Mouse (Mus musculus): ENCODE results near the gene Acot6. TPM values are rescaled to one million over a fixed set of nuclear protein-coding genes. Genes with fewer than 3 reads are reported as not detected.

Acot6 gene
- total RNA-seq, 4 experiments from 2014 or later, result 4.1 to 4.9 (median 4.1) TPM

GRCm38 (mm10) chr12:84152352-84153190 is 52.1 kb downstream of the Acot6 start:
- no peak for DNase-seq (ENCODE audit: low spot score in 2 of 2)

GRCm38 (mm10) chr12:84153414-84153813 is 53.0 kb downstream of the Acot6 start:
- DNase-seq (ENCODE audit: low spot score in 2 of 2), result no peak

- no peak for DNase-seq (ENCODE audit: low spot score in 2 of 2)
Observed at GRCm38 (mm10) chr12:84154786-84155522, 54.5 kb downstream of the Acot6 start.

GRCm38 (mm10) chr12:84155523-84155871 is 55.0 kb downstream of the Acot6 start:
- DNase-seq (ENCODE audit: low spot score in 2 of 2), result no peak

- DNase-seq (ENCODE audit: low spot score in 2 of 2), result no peak
Observed at GRCm38 (mm10) chr12:84156210-84156609, 55.8 kb downstream of the Acot6 start.

GRCm38 (mm10) chr12:84158156-84158555 is 57.7 kb downstream of the Acot6 start:
- no peak for DNase-seq (ENCODE audit: low spot score in 2 of 2)

- no peak for DNase-seq (ENCODE audit: low spot score in 2 of 2)
Observed at GRCm38 (mm10) chr12:84160491-84160890, 60.0 kb downstream of the Acot6 start.

Other genes with a start within 250 kb of the Acot6 start
- gene Numb, start 178.7 kb upstream of the Acot6 start, total RNA-seq (2022), result 10 to 100 TPM; 57.3 to 67.8 (median 60.5) TPM
- gene Riox1, start 150.0 kb upstream of the Acot6 start, total RNA-seq (2022), result 10 to 100 TPM; 15.6 to 19.2 (median 16.2) TPM
- not detected for gene Heatr4, start 115.8 kb upstream of the Acot6 start, total RNA-seq (2022)
- 1 to 10 TPM; 8.1 to 9.4 (median 8.8) TPM for gene Acot2, start 112.8 kb upstream of the Acot6 start, total RNA-seq (2022)
- 10 to 100 TPM; 13.7 to 20.6 (median 17.5) TPM for gene Acot1, start 91.2 kb upstream of the Acot6 start, total RNA-seq (2022)
- 1 to 10 TPM; 2.1 to 2.9 (median 2.3) TPM for gene Acot4, start 62.3 kb upstream of the Acot6 start, total RNA-seq (2022)
- 1 to 10 TPM in 1 of 4 experiments, not detected in 3; 1.3 TPM for gene Gm49366, start 61.7 kb upstream of the Acot6 start, total RNA-seq (2022)
- gene Acot3, start 48.5 kb upstream of the Acot6 start, total RNA-seq (2022), result 1 to 10 TPM; 2.0 to 3.2 (median 2.5) TPM
- 1 to 10 TPM; 2.4 to 3.7 (median 3.5) TPM for gene Acot5, start 31.3 kb upstream of the Acot6 start, total RNA-seq (2022)
- gene Dnal1, start 13.7 kb downstream of the Acot6 start, total RNA-seq (2022), result 10 to 100 TPM; 72.6 to 93.3 (median 83.6) TPM
- gene Pnma1, start 47.8 kb downstream of the Acot6 start, total RNA-seq (2022), result 1 to 10 TPM; 5.1 to 6.3 (median 5.8) TPM
- 10 to 100 TPM; 17.8 to 23.3 (median 20.3) TPM for gene Elmsan1, start 118.2 kb downstream of the Acot6 start, total RNA-seq (2022)
- 10 to 100 TPM; 37.4 to 42.8 (median 42.2) TPM for gene Ptgr2, start 184.6 kb downstream of the Acot6 start, total RNA-seq (2022)
- 10 to 100 TPM; 30.9 to 40.4 (median 33.1) TPM for gene Zfp410, start 216.2 kb downstream of the Acot6 start, total RNA-seq (2022)

All from left cerebral cortex, adult 8-10 months (tissue).